Mouse (Mus musculus): ENCODE measurements around the gene Lrrc8a. TPM values are rescaled to one million over a fixed set of nuclear protein-coding genes. Genes with fewer than 3 reads are reported as not detected.

Lrrc8a gene
- total RNA-seq, 2 experiments from 2014 or later: 90.1 to 90.5 TPM

DNA sequence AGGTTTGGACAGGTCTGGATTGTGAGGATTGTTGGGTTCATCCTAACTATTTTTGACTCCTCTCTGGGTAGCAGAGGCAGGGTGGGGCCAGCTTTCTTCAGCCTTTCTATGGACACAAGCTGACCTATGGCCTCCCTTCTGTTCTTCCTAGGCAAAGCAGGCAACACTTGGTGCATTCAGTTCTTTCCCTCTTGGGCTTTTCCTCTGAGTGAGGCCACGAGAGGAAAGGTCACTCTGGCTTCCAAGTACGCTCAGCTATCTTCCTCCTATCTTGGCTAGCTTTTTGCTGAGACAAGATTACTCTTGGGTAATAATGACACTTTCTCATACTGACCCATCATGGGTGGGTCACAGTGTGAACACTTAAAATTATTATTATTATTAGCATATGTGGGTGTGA is 45.7 kb downstream of the Lrrc8a start:
- DNase-seq: no peak
- intact Hi-C loops (cut with DNase I): no loop called here

DNA sequence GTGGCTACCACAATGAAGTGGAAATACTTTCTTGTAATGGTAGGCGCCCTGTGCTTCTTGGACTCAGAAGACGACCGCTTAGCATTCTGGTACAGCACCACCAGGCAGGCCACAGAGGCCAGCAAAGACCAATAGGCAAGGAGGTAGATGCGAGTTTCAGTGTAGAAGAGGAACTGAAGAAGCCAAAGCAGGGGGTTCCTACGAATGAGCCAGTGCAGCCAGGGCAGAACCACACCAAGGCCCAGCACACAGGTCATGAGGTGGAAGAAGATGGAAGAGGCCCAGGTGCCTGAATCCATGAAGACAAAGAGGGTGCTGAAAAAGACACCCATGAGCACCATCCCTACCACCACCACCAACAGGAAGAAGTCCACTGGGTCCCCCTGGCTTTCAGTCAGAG is 47.5 kb downstream of the Lrrc8a start:
- no peak for DNase-seq
- intact Hi-C loops (cut with DNase I): no loop called here

GRCm38 (mm10) chr2:30285416-30286181 is 48.1 kb downstream of the Lrrc8a start:
- peak; percentile 16 to 23 for DNase-seq
- intact Hi-C loops (cut with DNase I): no loop called here

DNA sequence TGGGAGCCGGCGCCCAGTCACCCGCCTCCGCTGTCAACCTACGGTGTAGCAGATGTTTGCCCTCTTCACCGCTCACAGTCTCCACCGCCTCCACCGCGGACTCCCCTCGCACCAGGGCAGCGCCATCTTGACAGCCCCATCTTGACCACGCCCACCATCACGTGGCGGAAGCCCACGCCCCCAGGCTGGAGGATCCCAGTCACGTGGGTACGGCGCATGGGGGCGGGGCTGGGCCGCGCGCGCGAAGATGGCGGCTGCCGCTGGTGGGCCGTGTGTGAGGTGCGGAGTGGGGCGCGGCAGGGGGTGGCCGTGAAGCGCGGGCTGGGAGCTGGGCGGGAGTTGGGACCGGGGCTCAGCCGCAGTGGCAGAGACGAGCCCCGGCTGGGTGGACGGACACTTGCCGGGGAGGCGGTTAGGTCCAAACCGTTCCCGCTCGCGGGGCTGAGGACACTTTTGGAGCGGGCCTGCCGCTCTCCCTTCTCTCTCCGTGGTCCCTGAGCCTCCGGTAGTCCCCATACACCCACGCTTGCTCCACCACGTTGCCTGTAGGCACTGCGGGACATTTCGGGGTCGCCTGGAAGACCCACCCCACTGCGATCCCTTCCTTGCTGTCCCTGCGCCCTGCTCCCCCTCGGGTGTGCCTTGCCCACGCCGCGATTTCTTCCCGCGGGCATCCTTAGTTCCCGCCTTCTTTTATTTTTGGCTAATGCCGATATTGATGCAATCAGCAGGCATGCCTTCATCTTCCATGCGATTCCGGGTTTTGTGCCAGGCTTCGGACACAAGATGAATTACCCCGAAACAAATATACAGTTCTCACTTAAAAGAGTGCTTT is 48.9 kb downstream of the Lrrc8a start, which contains the start of the genes Dolk and Nup188:
Gene Dolk, minus strand, starts transcription at position 143 of the 835 bp plus-strand sequence.
Gene Nup188, plus strand, starts transcription at position 206 of the 835 bp plus-strand sequence.
- DNase-seq: peak; percentile 97 to 99
- intact Hi-C loops (cut with DNase I): no loop called here

GRCm38 (mm10) chr2:30287027-30287373 is 49.5 kb downstream of the Lrrc8a start:
- no peak for DNase-seq
- intact Hi-C loops (cut with DNase I): no loop called here

DNA sequence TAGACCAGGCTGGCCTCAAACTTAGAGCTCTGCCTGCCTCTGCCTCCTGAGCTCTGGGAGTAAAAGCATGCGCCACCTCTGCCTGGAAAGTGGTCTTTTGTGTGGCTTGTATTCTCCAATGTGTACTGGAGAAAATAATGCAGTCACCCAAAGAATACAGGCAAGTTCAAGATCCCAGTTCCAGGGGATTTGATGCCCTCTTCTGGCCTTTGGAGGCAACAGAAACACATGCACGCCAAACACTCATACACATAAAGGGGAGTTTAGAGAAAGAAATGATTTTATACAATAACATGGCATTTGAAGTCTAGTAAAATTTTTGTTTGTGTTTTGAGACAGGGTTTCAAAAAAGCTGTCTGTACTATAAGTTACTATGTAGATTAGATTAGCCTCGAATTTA is 62.0 kb downstream of the Lrrc8a start:
- peak in 1 of 2 experiments; percentile 10 for DNase-seq
- intact Hi-C loops (cut with DNase I): no loop called here

DNA sequence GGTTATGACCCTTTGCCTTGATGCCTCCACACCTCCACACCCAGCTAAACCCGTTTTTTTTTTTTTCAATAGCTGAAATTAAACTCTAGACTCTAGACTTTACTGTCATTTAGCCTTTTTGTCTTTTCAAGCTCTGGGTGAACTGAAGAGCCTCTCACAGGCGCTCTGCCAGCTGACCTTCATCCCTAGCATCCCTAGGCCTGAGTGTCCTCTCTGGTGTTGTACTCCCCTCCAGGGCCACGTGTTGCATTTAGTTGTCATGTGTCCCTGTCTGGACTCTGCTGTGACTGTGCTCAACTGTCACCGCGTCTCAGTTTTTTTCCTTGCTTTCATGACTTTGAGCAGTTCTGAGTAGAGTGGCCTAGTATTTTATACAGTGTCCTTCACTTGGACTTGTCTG is 62.5 kb downstream of the Lrrc8a start:
- intact Hi-C loops (cut with DNase I): no loop called here
- DNase-seq: no peak

- DNase-seq: no peak
- intact Hi-C loops (cut with DNase I): no loop called here
These were observed 68.6 kb downstream of the Lrrc8a start for GRCm38 (mm10) chr2:30306087-30306486.

- DNase-seq: no peak
- intact Hi-C loops (cut with DNase I): no loop called here
These were observed 71.8 kb downstream of the Lrrc8a start for GRCm38 (mm10) chr2:30309351-30309750.

DNA sequence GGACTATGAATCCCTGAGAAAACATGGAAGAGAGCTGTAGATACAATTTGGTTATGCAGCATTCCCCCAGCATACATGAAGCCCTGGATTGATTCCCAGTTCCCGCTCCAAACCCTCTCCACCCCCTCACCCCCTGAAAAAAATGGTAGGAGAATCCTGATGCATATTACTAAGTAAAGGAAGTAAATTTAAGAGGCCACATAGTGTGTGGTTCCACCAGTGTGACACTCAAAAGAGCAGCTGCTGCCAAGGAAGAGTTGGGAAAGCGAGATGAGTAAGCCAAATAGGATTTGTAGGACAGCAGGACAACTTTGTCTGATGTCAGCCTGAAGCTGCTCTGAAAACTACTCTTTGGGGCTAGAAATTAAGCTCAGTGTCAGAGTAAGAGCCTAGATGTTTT is 74.0 kb downstream of the Lrrc8a start:
- DNase-seq: no peak
- intact Hi-C loops (cut with DNase I): no loop called here

Other genes with a start within 250 kb of the Lrrc8a start
- gene Wdr34, start 188.8 kb upstream of the Lrrc8a start, total RNA-seq (2021): 1 to 10 TPM; 7.2 TPM
- gene Set, start 180.3 kb upstream of the Lrrc8a start, total RNA-seq (2021): 10 to 100 TPM; 93.9 to 97.0 TPM
- 10 to 100 TPM; 10.3 to 12.2 TPM for gene Pkn3, start 160.0 kb upstream of the Lrrc8a start, total RNA-seq (2021)
- gene Zdhhc12, start 144.1 kb upstream of the Lrrc8a start, total RNA-seq (2021): 1 to 10 TPM; 5.2 to 5.6 TPM
- gene Zer1, start 113.1 kb upstream of the Lrrc8a start, total RNA-seq (2021): 10 to 100 TPM; 25.1 to 27.7 TPM
- gene Tbc1d13, start 104.0 kb upstream of the Lrrc8a start, total RNA-seq (2021): 10 to 100 TPM; 18.8 to 19.6 TPM
- 10 to 100 TPM; 74.1 to 78.0 TPM for gene Endog, start 66.2 kb upstream of the Lrrc8a start, total RNA-seq (2021)
- gene Spout1, start 59.3 kb upstream of the Lrrc8a start, total RNA-seq (2021): 1 to 10 TPM; 5.9 to 6.3 TPM
- gene Kyat1, start 31.9 kb upstream of the Lrrc8a start, total RNA-seq (2021): 10 to 100 TPM; 48.4 to 49.2 TPM
- 1 to 10 TPM; 4.1 to 4.6 TPM for gene Gm28035, start 2.9 kb downstream of the Lrrc8a start, total RNA-seq (2021)
- 10 to 100 TPM; 50.1 to 66.9 TPM for gene Phyhd1, start 28.5 kb downstream of the Lrrc8a start, total RNA-seq (2021)
- gene Gm28038, start 43.3 kb downstream of the Lrrc8a start, total RNA-seq (2021): 1 to 10 TPM in 1 of 2 experiments, not detected in 1; 2.2 TPM
- gene Dolk, start 48.6 kb downstream of the Lrrc8a start, total RNA-seq (2021): 10 to 100 TPM; 24.5 to 24.7 TPM
- gene Nup188, start 48.7 kb downstream of the Lrrc8a start, total RNA-seq (2021): 10 to 100 TPM; 20.9 to 22.1 TPM
- 10 to 100 TPM; 50.6 to 56.2 TPM for gene Sh3glb2, start 121.6 kb downstream of the Lrrc8a start, total RNA-seq (2021)
- gene Miga2, start 126.5 kb downstream of the Lrrc8a start, total RNA-seq (2021): 10 to 100 TPM; 74.7 to 80.0 TPM
- 10 to 100 TPM; 11.4 to 12.1 TPM for gene Dolpp1, start 154.5 kb downstream of the Lrrc8a start, total RNA-seq (2021)
- 100 to 1,000 TPM; 441 to 477 TPM for gene Crat, start 178.1 kb downstream of the Lrrc8a start, total RNA-seq (2021)
- gene Ptpa, start 178.3 kb downstream of the Lrrc8a start, total RNA-seq (2021): 100 to 1,000 TPM in 1 of 2 experiments, 10 to 100 TPM in 1; 99.1 to 109 TPM
- 1 to 10 TPM; 5.8 to 6.3 TPM for gene Ier5l, start 236.5 kb downstream of the Lrrc8a start, total RNA-seq (2021)

Measured in heart, postnatal 14 days (tissue).